Mouse (Mus musculus) spleen, postnatal 4 days (tissue): ENCODE measurements around the gene Olfr478.
"Not testable (repeated sequence)": the region's sequence is repeated elsewhere in the genome, so short reads cannot be mapped to it uniquely, and the experiment has no call there.

Source experiments
- DNase-seq, 2 experiments: peaks; one replicate each; pipeline ENCODE4 v3.0.0; 2022; ENCODE audit warnings: low spot score in 2 of 2

The Olfr478 gene

DNA sequence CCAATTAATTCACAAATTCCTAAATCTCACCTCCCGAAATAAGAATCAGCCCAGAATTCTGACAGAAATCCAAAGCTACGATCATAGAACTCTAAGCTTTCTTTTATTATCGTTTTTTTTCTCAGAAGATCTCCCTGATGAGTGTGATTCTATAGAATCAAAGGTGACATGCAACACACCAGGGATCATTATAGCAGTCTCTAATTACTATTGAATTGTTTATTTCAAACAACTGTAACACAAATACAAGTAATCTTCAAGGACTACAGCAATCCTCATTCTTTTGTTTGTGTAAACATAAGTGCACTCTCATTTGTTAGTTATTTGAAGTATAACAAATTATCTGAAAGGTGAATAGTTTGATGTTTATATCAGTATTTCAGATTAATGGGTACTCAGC is at the start of gene Olfr478:
Olfr478 (minus strand) TSS at position 101 of the 400 bp plus-strand sequence.
- DNase-seq: no peak

DNA sequence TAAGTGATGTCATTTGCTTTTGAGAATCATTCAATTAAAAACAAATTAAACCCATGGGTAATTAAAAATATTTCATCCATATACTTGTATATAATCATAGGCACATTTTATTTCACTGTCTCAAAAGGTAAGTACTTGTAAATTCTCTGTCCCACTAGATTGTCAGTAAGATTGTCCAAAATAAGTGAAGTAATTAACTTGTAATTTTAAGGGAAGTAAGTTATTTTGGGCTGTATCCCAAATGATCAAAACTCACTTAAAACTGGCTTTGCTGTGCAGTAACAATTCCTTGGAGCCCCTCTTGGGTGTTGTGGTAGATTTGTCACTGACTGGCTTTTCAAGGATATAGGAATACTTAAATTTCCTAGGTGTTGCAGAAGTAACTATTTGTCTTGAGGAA is 45.8 kb upstream of the Olfr478 start, which contains the start of gene Olfr481:
Olfr481 (plus strand) TSS at position 301 of the 400 bp plus-strand sequence.
- no peak for DNase-seq

DNA sequence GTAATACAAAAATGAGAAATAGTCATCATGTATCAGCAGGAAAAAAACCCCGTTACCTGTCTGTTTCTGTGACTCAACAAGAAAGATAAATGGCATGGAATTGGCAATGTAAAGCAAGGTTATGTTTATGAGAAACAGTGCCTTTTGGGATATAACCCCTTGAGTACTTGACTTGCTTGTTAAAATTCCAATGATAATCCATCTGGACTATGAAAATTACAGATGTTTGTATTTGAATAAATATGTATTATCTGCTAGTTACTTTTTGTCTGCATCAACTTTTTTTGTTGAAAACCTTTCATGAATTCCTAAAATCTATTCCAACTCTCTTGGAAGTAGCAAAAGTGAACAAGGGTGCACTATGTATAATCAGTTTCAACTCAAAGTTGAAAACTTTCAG is 33.5 kb upstream of the Olfr478 start, which contains the start of gene Olfr480:
Olfr480 (minus strand) TSS at position 101 of the 400 bp plus-strand sequence.
- no peak for DNase-seq

GRCm38 (mm10) chr7:108050393-108050792 is 16.6 kb upstream of the Olfr478 start, which contains the start of gene Olfr479:
Gene Olfr479 (plus strand): TSS chr7:108050693.
- DNase-seq: no peak

DNA sequence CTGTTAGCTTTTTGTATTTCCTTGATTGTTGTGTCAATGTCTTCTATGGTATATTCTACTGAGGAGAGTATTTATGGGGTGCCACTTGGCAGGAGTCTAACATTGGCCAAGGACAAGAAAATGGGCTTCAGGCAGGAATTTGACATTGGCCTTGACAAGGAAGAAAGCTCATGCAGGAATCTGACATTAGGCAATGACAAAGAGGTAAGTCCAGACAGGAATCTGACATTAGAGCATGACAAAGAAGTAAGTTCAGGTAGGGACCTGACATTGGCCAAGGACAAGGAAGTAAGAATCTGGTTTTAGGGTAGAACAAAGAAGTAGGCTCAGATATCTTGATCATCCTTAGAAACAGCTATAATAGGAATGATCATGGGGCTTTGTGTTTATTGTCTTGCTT is 19.5 kb downstream of the Olfr478 start:
- not testable (repeated sequence) for DNase-seq

GRCm38 (mm10) chr7:107986393-107986792 is 47.4 kb downstream of the Olfr478 start, which contains the start of gene Olfr477:
Gene Olfr477 (plus strand): TSS chr7:107986693.
- DNase-seq: no peak
